Mouse (Mus musculus) spleen, adult 18-20 months (tissue): ENCODE measurements around the gene Nova2.

Source experiments
- DNase-seq, 2 experiments: peaks; one replicate each; pipeline ENCODE4 v3.0.0; 2022; ENCODE audit warnings: mixed read lengths in 2 of 2

The Nova2 gene

DNA sequence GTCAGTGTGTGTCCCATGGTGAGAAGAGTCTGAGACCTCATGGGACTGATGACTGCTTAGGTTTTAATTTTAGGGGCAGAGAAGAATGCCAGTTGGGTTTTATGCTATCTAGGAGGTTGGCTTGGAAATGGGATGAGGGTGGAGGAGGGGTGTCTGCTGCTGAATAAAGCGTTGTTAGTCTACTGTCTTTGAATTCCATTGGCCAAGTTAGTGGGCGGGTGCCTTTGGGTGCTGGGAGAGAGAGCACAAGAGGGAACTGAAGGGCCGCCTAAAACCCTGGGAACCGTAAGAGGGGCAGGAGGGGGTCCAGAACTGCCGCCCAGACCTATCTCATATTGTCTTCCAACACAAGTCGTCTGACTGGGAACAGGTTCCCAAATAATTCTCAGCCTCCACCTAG, 63.1 kb downstream of the Nova2 start:
- no peak for DNase-seq

DNA sequence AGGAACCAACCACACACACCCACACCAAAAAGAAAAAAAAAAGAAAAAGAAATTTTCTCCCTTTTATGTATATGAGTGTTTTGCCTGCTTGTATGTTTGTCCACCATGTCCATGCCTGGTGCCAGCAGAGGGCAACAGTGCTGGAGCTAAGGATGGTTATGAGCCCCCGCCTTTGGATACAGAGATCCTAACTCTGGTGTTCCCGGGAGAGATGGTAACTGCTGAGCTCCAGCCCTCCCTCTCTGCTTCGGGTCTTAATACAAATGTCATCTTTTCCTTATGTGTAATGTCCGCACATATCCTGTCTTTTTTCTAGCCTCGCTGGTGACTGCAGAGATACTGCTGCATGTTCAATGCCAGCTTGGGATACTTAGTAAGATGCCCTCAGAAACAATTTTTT, 64.3 kb downstream of the Nova2 start:
- DNase-seq = no peak

DNA sequence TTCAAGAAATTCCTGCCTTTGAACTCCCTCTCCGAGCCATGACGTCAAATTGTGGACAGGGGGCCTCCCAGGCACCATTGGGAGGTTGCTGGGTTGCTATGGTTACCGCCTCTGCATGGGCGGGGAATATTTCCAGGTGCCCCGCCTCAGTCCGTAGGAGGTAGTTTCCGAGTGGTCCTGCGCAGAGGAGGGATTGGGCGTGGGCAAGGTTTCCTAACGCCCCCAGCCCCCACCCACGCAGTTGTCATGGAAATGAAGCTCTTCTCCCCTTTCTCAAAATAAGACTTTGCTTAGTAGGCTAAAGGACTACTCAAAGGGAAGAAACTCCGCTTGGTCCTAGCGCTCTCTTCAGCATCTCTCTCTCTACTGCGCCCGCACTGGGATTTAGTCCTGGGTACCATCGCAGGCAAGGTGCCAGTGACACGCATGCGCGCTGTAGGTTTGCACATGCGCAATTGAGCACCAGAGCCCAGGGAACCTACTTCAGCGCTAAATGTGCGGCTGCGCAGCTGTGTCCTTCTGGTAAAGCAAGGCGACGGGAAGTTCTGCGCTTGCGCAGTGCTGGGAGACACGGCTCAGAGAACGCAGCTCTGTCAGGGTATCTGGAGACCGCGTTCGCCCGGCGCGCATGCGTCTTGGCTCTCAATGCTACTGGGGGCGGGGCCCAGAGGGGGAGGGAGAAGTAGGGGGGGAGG, 65.1 kb downstream of the Nova2 start, which contains the start of gene Mypop:
Gene Mypop (plus strand): TSS at position 645 of the 695 bp plus-strand sequence.
- DNase-seq = peak; percentile 98 to 100

DNA sequence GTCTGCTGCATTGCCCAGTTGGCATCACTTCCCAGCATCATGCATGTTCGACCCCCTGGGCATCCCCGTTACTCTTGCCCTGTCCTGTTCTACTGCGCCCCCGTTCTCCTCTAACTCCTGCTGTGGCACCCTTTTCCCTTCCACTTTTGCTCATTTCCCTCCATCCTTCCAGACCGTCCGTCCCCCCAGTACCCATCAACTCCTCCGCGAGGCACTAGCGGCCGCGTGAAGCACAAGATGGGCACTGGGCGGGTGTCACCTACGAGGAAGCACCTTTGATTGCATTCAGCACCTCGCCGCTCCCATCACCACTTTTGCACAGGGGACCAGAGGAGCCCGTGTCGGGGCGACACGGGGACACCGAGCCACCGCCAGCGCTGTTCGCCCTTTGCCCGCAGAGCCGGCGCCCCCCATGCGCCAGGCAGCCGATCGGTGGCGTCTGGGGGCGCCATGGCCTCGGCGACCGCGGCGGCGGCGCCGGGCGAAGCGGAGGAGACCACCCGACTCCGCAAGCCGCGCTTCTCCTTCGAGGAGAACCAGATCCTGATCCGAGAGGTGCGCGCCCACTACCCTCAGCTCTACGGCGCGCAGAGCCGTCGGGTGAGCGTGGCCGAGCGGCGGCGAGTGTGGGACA, 66.1 kb downstream of the Nova2 start:
- peak in 1 of 2 experiments; percentile 43 for DNase-seq

DNA sequence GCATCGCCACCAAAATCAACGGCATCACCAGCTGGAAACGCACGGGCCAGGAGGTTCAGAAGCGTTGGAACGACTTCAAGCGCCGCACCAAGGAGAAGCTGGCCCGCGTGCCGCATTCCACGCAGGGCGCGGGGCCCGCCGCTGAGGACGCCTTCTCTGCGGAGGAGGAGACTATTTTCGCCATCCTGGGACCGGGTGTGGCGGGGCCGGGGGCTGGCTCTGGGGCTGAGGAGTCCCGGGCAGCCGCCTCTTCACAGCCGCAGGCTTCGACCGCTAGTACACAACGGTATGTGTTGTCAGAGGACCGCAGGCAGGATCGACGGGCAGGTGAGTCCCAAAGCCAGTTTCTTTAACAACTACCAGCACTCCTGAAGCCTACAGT, 66.6 kb downstream of the Nova2 start:
- peak in 1 of 2 experiments; percentile 34 for DNase-seq

DNA sequence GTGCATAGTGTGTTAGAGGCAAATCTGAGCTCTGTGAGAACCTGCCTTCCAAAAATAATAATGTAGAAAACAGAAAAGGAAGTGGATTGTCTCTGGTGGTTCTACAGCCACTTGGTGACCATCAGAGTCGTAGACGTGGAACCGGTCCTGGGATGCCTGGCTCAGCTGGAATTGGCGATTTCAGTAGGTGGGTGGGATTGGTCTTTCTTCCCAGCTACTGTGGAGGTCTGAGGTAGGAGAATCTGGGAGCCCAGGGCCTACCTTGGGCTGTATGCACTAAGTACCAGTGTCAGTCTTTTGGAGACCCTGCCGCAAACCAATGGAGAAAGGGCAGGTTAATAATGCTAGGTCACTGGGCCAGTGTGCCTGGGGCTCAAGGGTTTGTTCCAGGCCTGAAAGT, 67.3 kb downstream of the Nova2 start:
- no peak for DNase-seq

DNA sequence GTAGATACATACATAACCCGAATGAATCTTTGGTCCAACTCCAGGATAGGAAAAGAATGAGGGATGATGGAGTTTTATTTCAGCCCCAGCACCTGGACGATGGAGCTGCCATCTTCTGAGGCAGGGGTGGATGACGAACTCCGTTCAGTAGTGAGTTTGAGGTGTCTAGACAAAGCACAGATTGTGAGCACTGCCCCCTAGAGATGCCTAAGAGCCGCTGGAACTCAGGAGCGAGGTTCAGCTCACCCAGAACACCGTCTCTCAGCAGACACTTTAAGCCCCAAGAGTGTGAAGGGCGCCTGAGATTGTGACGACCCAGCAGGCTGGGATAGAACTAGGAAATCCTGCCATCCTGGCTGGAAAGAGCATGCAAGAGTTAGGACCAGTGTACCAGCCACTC, 73.1 kb downstream of the Nova2 start:
- DNase-seq = no peak

DNA sequence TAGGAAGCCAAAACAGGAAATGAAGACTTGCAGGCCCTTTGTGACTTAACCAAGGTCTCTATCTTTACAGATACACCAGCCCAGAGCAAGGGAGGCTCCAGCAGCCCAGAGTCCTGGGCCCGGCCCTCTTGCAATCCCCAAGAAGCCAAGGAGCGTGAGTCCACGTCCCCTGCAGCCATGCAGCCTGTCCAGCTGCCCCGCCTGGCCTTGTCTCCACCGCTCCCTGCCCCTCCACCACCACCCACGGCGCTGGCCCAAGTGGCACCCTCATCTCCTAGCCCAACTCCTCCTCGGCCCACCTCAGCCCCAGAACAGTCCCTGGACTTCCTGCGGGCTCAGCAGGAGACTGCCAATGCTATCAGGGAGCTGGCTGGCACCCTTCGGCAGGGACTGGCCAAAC, 74.7 kb downstream of the Nova2 start:
- peak in 1 of 2 experiments; percentile 32 for DNase-seq

DNA sequence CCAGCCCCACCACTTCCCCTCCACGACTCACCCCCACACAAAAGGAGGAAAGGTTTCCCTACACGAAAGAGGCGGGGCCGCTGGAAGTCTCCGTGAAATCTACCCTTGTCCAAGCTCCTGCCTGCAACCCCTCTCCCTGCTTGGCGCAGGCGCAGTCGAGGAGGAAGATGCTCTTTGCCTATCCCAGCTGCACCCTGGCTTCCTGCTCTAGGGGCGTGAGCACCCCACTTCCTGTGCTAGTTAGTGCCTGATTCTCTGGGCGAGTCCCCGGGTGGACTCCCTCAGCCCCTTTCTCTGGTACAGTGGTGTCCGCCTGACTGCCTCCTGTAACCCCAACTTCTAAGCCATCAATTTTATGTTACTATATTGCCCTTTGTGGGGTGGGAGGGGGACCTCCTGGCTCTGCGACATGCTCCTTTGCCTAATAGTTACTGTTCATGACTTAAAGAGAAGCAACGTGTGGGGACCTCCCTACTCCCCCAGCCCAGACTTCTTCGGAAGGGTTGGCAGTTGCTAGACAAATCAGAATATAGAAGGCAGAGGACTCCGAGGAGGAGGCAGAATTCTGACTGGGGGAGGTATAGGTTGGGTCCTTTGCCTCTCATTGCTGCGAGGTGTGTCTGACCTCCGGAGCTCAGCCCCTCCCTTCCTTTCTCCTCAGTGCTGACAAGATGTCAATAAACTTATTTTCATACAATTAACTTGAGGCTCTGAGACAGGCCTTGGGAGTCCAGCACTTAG, 75.5 kb downstream of the Nova2 start:
- peak; percentile 81 to 85 for DNase-seq

DNA sequence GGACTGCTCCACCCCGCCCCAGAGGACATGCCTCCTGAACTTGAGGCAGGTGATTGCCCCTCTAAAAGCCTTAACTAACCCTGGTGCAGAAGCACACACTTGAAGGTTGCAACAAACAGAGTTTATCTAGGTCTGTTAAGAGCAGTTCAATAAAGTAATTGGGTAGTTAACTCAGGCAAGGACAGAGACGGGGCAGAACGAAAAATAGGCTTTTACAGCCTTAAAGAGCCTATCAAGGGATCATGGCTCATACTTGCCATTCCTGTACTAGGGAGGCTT, 76.1 kb downstream of the Nova2 start:
- DNase-seq = no peak

DNA sequence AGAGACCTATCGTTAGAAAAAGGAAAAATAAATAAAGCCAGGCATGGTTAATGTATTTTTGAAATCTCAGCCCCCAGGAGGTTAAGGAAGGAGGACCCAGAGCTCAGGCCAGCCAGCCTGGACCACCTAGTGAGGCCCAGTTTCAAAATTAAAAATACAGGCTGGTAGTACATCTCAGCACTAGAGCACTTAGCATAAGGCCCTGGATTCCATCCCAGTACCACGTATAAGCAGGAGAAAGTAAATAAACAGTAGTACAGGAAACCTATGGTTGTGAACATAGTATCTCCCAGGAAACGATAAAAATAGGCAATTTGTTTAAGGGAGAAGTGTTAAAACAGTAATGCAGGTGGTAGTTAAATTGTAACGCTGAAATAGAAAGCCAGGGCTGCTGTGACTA, 76.4 kb downstream of the Nova2 start:
- DNase-seq = no peak

DNA sequence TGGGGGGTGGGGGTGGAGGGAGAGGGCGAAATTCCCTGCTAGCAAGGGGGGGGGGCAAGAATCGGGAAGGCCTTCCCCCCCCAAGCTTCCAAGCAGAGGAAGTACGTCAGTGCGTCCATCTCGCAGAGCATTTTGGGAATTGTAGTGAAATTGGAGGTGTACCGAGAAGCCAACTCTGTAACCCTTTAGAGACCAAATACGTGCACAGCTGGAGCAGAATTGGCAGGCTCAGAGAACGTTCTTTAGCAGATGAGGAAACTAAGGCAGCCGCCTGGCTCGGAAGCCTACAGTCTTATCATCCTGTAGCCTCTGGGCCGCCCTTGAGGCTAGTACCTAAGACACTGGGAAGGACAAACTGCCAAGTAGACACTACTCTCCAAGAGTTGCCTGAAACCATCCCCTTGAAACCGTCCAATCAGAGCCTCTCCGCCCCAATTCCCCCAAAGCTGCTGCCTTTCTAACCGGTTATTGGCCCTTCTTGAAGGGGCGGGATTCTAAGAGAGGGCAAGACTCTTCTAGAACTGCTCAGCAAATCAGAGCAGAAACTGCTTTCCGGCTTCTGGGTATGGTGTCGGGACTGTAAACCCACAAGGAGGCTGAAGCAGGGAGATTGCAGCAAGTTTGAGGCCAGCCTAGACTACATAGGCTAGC, 77.3 kb downstream of the Nova2 start:
- peak; percentile 49 to 56 for DNase-seq

DNA sequence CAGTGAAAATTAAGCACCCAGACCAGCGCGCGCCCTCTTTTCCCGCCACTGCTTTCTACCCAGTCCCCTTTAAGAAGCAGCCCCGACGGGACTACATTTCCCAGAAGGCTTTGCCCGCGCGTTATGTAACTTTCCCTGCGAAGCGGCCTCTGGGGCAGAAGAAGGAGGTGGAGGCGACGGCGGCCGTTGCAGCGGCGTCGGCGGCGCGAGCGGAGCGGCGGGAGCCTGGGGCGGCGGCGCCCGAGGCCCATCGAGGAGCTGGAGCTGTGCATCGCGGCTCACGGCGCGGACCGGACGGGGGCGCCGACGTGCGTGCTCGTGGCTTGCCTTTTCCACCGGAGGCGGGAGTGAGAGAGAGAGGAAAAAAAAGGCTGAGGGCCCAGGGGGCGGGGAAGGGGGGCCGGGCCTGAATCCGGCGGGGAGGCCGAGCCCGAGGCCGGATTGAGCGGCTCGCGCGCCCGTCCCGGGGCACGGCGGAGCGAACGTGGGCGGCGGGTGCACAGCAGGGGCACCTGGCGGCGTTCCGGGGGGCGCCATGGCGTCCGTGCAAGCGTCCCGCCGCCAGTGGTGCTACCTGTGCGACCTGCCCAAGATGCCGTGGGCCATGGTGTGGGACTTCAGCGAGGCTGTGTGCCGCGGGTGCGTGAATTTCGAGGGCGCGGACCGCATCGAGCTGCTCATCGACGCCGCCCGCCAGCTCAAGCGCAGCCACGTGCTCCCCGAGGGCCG, 78.4 kb downstream of the Nova2 start, which contains the start of gene Irf2bp1:
Gene Irf2bp1 (plus strand): TSS at position 143 of the 729 bp plus-strand sequence.
- DNase-seq = peak; percentile 86 to 90

DNA sequence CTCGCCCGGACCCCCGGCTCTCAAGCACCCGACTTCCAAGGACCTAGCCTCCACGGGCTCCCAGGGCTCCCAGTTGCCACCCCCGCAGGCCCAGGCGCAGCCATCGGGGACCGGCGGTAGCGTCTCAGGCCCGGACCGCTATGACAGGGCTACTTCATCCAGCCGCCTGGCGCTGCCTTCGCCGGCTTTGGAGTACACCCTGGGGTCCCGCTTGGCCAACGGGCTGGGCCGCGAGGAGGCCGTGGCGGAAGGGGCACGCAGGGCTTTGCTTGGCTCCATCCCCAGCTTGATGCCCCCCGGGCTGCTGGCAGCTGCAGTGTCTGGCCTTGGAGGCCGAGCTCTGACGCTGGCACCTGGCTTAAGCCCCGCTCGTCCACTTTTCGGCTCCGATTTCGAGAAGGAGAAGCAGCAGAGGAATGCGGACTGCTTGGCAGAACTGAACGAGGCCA, 79.0 kb downstream of the Nova2 start:
- no peak for DNase-seq

DNA sequence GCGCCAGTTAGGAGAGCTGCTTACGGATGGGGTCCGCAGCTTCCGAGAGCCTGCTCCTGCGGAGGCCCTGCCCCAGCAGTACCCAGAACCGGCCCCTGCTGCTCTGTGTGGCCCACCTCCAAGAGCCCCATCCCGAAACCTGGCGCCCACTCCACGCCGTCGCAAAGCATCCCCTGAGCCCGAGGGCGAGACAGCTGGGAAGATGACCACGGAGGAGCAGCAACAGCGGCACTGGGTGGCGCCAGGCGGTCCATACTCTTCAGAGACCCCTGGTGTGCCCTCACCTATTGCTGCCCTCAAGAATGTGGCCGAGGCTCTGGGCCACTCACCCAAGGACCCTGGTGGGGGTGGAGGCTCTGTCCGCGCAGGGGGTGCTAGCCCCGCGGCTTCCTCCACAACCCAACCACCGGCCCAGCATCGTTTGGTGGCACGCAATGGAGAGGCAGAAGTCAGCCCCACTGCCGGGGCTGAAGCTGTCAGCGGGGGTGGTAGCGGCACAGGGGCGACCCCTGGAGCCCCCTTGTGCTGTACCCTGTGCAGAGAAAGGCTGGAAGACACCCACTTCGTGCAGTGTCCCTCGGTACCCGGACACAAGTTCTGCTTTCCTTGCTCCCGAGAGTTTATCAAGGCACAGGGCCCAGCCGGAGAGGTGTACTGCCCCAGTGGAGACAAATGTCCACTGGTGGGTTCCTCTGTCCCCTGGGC, 79.9 kb downstream of the Nova2 start:
- no peak for DNase-seq

DNA sequence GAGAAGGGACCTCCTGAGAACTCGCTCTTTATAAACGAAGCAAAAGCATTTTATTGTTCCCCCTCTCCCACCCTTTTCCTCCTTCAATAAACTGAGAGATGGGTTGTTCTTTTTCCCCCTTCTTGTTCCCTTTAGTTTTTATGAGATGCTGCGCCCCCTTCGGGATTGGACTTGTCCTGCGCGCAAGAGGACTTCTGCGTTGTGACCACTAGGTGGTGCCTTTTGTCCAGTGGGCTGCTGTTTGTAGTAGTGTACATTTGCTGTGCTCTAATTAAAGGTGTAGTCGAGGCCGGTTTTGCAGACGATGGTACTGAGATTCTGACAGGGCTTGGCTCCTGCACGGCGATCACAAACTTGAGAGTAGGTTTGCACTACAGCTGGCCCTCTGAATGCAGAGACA, 80.8 kb downstream of the Nova2 start:
- peak; percentile 69 to 79 for DNase-seq

DNA sequence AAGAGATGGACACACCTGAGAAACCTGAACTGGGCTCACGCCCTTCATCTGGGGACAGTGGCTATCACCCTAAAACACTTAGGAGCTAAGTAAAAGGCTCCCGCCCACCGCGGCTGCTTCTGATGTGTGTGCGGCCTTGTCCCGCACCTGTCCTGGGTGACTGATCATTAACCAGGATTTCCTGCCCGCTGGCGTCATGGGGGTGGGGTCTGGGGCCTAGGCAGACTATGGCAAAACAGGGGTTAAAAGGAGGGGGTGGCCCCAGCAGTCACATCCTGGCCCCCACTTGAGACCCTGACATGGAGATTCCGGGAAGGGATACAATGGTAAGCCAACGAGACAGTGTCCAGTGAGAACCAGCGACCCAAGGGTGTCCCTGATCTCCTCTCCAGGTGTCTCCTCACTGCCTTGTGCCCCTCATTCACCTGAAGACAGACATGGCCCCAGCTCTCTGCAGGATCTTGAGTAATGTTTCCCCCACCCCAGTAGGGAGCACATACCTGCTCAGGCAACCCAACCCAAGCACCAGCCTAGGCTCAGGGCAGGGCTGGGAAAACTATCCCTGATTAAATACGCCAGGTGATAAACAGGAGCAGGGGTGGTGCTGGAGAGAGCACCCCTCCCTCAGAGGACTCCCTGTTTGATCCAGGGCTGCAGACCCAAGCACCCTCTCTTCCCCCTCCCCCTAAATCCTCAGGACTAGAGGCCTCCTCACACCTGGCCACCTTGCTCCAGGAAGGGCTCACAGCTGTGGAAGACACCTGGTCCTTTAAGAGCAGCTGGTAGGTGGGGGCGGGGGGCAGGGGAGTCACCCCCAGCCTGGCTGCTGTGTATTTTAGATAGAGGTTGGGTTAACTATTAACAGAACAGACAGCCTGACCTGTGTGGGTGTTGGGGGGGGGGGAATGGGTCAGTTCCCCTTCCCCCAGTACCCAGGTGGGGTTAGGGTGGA, 81.6 kb downstream of the Nova2 start:
- no peak for DNase-seq

DNA sequence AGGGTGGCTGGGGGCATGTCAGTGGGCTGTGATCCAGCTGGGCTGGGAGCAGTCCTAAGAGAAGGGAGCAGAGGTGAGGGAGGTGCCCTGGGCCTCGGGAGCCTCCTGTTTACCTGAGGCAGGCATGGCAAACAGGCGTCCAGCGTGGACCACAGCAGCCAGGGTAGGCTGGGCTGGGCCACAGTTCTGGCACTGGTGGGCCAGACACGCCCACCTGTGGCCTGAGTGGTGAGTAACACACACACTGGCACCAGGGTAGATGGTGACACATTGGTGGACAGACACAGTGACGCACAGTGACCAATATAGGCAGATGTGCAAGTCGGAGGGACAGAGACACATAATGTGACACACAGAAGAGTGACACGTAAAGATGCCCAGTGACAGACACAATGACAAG, 84.9 kb downstream of the Nova2 start:
- DNase-seq = no peak

DNA sequence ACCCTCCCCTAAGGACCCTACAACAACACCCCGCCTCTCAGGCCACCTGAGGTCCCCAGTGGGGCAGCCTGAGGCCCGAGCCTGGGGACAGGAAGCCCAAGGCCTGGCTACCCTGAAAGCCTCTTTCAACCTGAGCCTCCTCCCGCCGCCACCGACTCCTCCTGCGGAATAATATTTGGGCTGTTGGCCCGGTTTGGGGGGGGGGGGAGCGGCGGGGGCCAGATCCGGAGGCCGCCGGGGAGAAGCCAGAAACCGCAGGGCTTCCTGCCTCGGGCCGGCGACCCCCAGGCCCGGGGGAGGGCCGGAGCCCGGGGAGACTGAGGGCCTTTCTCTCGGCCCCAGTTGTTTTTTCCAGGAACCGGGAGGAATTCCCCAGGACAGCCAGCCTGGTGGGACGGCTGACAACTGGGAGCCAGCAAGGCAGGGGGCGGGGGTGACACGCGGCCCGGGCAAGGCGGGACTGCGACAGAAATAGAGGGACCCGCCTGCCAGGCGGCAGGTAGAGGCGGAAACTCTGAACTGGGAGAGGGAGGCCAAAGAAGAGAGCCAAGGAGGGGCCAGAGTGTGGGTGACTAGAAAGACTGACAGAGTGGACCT, 86.4 kb downstream of the Nova2 start:
- DNase-seq = no peak

DNA sequence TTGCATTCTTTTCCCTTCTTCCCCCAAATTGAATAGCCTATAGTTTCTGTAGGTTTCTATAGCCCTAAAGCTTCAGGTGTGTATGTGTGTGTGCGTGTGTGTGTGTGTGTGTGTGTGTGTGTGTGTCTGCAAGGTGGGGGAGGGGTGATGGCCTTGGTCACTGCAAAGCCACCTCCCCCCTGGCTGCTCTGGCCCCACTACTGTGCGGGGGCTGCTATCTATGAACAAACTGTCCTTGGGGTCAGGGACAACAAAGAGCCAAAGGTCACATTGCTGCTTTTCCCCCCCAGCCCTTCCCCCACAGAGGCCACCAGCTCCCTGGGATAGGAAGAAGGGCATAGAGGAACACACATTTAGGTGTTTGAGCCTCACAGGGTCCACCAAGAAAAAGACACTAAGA, 87.2 kb downstream of the Nova2 start:
- no peak for DNase-seq

DNA sequence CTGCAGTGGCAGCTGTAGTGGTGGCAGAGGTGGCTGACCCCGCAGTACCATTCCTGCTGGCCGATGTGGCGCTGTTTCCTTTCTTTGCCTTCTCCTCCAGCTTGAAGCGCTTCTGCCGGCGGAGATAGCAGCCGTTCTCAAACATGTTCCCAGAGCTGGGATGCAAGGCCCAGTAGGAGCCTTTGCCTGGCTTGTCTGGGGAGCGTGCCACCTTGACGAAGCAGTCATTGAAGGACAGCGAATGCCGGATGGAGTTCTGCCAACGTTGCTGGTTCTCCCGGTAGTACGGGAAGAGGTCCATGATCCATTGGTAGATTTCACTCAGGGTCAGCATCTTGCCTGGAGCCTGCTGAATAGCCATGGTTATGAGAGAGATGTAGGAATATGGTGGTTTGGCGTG, 88.8 kb downstream of the Nova2 start:
- DNase-seq = no peak
